Mouse (Mus musculus): Measurements from ENCODE around the gene Hsh2d. TPM values are rescaled to one million over a fixed set of nuclear protein-coding genes. Genes with fewer than 3 reads are reported as not detected.

Hsh2d gene
- total RNA-seq, 2 experiments from 2014 or later = not detected

DNA sequence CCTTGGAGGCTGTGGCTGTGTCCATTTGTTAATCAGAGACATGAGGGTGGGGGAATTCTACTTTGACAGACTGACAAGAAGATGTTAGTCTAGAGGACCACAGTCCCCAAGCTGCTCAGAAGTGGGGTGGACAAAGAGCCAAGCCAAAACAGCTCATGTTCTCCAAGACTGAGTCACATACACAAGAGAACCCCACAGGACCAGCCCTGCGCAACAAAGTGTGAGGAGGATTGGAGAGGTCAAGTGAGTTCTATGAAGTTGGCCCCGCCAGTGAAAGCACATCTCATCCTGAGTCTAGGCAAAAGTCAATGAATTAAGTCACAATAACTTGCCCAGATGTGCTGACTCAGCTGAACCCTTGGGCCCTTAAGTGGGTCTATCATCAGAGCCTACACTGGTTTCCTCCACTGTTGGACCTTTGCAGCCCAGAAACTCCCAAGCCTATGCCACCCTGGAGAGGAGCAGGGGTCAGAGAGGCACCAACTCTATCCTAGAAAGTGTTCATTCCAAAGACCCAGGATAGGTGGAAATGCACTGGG, 1.6 kb upstream of the Hsh2d start:
- no peak for DNase-seq (ENCODE audit: extremely low spot score in 1 of 2, low spot score in 1 of 2)

DNA sequence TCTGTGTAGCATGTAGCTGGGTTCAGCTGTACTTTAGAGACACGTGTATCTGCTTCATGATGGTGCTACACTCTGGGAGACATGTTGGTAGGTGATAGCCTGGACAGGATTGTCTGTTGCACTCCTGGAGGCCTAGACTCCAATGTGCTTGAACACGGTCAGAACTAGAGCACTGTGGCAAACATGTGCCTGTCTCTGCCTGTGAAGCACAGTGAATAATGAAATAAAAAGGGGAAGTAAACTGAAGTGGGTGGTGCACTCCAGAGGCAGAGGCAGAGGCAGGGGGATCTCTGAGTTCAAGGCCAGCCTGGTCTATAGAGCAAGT, 739 bp downstream of the Hsh2d start:
- DNase-seq (ENCODE audit: extremely low spot score in 1 of 2, low spot score in 1 of 2) = no peak

DNA sequence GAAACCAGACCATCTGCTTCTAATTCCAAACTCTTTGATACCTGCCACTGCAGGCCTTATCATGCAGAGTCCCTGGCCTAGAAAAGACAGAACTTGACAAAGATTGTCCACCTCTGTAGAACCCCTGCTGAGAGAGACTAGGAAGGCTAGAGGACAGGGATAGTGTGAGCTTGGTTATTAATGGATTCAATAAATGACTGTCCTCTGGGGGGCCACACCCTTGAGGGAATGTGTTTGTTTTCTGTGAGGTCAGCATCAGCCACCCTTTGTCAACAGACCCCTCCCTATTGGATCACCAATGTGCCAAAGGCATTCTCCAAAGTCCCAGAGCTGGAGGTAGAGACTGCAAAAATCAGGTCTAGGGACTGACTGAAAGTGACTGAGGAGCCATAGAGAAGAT, 2.6 kb downstream of the Hsh2d start:
- no peak for DNase-seq (ENCODE audit: extremely low spot score in 1 of 2, low spot score in 1 of 2)

DNA sequence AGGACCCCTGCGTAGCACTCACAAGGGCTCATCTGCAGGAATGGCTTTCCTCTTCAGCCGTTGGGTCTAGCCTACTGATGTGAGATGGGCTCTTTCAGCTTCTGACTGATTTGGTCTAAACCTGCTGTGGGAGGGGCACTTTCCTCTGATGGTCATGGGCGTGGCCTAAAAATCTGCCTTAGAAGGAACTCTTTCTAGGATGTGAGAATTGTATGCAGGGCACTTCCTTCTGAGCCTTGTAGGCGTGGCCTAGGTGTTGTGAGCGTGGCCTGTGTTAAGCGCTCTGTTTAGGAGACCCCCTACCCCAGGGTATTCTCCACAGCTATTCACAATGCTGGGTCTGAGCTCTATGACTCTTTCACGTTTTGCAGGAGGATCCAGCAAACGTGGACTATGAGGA, 8.6 kb downstream of the Hsh2d start:
- DNase-seq (ENCODE audit: extremely low spot score in 1 of 2, low spot score in 1 of 2) = no peak

DNA sequence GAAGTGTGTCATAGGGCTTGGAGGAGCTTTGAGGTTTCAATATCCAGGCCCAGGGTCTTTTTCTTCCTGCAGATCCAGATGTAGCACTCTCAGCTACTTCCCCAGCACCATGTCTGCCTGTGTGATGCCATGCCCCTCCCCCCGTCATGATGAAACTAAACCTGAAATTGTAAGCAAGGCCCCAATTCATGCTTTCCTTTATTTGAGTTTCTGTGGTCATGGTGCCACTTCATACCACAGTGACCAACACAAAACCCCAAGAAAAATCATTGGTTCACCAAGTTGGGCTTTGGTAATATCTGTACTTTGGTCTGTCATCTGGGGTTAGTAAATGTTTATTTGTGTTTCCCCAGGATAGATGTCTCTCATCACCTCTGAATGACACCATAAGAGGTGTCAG, 19.1 kb downstream of the Hsh2d start:
- DNase-seq (ENCODE audit: extremely low spot score in 1 of 2, low spot score in 1 of 2) = no peak

DNA sequence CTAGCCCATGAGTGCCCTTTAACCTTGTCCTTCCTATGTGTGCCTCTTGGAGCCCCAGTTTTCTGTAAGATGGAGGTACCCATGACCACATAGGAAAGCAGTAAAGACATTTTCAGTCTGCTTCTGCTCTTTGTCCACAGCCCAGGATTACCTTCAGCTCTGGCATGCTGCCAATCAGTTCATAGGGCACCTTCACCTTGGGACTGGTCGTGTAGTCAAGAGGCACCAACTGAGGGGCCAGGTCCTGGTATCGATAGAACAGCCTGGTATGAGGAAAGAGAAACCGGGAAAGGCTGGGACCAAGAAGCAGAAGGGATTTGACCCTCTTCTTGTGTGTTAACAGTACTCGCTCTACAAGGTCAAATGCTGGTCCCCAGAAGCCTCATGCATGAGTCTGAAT, 20.8 kb downstream of the Hsh2d start:
- no peak for DNase-seq (ENCODE audit: extremely low spot score in 1 of 2, low spot score in 1 of 2)

DNA sequence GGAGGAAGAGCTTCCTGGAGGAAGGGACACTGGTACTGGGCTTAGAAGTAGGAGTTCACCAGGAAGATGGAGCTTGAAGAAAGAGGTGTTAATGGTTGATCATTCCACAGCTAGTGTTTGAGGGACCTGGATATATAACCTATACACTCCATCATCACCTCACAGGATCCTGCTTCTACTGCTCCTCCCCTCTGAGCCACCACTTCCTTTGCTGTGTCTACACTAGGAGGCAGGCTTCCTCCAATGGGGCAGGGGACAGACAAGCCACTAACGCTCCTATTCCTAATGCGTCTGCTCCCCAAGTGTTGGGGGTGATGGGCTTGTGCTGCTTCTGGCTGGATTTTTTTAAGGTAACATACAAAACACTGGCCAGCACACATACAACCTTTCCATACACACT, 21.3 kb downstream of the Hsh2d start:
- DNase-seq (ENCODE audit: extremely low spot score in 1 of 2, low spot score in 1 of 2) = no peak

DNA sequence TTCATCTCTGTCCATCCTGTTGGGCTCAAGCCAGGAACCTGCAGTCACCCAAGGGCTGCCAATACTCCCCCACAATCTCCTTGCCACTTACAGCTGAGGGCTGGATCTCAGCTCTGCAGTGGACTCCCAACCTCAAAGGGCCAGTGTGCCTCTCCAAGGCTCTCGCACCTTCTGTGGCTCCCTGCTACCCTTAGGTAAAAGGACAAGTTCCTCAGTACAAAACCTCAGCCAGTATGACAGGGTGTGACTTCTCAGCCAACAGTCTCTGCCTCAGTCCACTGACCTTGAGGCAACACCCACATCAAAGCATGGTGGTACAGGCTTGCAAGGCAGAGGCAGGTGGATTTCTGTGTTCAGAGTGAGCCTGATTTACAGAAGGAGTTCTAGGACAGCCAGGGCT, 22.4 kb downstream of the Hsh2d start:
- DNase-seq (ENCODE audit: extremely low spot score in 1 of 2, low spot score in 1 of 2) = no peak

DNA sequence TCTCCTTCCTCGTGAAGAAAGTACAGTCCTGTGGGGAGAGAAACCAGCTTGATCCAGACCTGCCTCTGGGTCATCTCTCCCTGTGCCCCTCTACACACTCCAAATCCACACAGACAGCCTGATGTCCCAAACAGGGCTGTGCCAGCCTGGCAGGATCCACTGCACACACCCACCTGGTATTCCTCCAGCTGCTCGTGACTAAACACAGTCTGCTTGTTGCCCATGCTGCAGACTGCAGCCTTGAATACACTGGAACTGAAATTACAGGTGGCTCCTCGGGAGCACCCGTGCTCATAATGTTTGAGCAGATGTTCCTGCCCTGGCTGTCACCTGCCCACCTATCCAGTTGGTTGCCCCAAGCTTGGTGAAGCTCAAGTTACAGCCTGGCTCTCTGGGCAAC, 23.3 kb downstream of the Hsh2d start, which contains the start of gene Cib3:
Gene Cib3, minus strand, starts transcription at position 87 of the 400 bp plus-strand sequence.
- no peak for DNase-seq (ENCODE audit: extremely low spot score in 1 of 2, low spot score in 1 of 2)

DNA sequence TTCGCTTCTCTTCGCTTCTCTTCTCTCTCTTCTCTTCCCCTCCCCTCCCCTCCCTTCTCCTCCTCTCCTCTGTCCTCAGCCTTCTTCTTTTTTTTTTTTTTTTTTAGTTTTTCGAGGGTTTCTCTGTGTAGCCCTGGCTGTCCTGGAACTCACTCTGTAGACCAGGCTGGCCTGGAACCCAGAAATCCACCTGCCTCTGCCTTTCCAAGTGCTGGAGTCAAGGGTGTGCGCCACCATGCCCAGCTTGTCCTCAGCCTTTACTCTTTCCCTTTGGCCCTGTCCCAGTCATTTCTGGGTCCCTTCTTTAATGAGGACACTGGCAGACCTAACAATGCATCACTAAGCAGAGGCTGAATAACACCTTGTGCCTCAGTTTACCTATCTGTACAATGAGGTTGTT, 24.1 kb downstream of the Hsh2d start, which contains the start of gene Gm11034:
Gene Gm11034, minus strand, starts transcription at position 101 of the 400 bp plus-strand sequence.
- no peak for DNase-seq (ENCODE audit: extremely low spot score in 1 of 2, low spot score in 1 of 2)

DNA sequence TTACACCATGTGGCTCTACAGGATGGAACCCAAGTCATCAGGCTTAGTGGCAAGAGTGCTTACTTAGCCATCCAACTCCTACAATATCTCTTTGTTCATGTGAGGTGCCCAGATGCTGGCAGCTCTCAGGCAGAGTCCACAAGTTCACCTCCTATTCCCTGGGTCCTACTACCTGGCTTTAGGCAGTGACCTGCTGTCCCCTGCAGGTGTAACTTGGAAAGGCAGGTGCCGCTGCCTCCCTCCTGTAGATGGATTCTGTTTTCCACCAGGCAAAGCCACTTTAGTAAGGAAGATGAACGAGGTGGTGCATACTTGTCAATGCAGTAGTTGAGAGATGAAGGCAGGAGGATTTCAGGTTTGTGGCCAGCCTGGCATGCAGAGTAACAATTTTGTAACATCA, 25.6 kb downstream of the Hsh2d start:
- DNase-seq (ENCODE audit: extremely low spot score in 1 of 2, low spot score in 1 of 2) = no peak

DNA sequence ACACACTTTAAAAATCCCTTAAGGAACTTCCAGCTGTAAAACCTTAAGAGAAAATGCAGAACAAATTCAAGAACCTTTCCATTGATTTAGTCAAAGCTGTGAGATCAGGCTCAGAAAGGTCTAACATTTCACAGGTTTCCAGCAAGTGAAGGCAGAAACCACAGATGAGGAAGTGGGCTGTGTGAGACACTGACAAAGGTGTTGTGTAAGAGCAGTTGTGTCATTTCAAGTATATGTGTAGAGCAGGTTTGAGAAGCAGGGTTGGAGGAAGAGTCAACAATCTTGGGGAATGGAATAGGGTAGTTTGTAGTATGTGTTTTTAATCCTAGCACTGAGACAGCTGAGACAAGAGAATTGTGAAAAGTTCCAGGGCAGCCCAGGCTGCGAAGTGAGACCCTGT, 26.4 kb downstream of the Hsh2d start:
- no peak for DNase-seq (ENCODE audit: extremely low spot score in 1 of 2, low spot score in 1 of 2)

DNA sequence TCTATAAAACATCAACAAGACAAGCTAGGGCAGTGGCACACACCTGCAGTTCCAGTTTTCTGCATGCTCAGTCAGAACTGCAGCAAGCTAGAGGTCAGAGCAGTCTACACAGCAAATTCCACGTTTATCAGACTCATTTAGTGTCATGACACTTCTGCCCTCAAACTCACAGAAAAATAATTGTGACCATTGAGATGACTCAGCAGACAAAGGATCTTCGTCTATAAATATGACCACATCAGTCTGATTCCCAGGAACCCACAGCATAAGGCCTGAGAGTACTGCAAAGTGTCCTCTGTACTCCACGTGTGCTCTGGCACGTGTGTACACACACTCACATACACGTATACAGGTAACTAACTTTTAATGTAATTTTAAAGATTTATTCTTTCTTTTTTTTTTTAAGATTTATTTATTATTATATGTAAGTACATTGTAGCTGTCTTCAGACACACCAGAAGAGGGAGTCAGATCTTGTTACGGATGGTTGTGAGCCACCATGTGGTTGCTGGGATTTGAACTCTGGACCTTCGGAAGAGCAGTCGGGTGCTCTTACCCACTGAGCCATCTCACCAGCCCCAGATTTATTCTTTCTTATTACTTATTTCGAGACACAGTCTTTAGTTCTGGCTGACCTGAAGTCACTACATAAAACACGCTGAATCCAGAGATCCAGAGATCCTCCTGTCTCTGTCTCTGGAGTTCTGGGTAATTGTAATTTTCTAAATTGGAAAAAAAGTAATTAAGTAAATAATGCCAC, 29.5 kb downstream of the Hsh2d start:
- no peak for DNase-seq (ENCODE audit: extremely low spot score in 1 of 2, low spot score in 1 of 2)

DNA sequence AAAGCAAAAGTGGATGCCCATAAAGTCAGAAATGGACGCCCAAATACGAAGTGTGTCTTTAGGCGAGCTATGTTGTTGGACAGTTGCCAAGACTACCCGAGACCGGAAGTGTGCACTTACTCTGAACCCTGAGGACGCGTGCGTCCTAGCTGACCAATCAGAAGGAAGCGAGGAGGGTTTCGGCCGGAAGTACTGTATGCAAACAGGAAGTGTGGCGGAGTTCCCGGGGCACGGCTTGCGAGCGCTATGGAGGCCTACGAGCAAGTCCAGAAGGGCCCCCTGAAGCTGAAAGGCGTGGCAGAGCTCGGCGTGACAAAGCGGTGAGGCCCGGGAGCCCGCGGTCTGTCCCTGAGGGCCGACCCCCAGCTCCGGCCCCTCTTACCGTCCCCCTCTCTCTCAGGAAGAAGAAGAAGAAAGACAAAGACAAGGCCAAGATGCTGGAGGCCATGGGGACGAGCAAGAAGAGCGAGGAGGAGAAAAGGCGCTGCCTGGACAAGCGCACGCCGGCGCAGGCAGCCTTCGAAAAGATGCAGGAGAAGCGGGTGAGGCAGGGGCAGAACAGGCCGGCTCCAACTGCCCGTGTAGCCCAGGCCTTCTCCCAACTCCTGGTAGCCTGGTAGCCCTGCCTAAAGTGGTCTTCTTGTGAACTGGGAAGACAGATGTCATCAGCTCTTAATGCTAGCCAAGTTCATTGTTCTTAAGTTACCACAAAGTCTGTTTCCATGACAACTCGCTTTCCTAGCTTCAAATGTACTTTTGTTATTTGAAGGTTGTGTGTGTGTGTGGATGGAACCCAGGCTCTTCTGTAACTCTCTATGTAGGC, 30.3 kb downstream of the Hsh2d start, which contains the start of gene Fam32a:
Gene Fam32a, plus strand, starts transcription at position 190 of the 823 bp plus-strand sequence.
- peak; percentile 66 to 67 for DNase-seq (ENCODE audit: extremely low spot score in 1 of 2, low spot score in 1 of 2)

DNA sequence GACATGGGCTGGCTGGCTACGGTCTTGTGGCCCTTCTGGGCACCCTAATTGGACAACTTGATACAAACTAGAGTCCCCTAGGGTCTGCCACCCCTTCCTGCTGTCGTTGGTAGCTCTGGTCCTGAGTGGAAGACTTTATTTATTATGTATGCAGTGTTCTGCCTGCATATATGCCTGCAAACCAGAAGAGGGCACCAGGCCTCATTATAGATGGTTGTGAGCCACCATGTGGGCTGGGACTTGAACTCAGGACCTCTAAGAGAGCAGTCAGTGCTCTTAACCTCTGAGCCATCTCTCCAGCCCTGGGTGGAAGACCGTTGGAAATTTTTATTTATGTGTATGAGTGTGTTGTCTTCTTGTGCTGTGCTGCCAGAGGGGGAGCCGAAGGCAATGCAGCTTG, 31.3 kb downstream of the Hsh2d start:
- no peak for DNase-seq (ENCODE audit: extremely low spot score in 1 of 2, low spot score in 1 of 2)

DNA sequence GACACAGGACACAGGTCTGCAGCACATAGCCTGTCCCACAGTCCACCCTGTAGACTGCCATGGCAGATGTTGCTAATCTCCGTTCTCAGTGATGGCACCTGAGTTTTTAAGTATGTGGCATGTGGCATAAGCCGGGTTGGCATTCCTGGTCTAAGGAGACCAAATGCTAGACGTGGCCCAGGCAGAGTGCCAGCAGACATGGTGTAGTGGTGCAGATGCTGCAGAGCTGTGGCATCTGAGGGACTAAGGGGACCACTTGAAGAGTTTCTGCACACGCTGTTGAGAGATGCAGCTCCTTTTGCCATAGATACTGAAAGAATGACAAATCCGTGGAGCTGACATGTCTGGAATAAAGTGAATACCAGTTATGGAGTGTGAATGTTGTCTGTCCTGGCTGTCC, 33.2 kb downstream of the Hsh2d start:
- DNase-seq (ENCODE audit: extremely low spot score in 1 of 2, low spot score in 1 of 2) = no peak

DNA sequence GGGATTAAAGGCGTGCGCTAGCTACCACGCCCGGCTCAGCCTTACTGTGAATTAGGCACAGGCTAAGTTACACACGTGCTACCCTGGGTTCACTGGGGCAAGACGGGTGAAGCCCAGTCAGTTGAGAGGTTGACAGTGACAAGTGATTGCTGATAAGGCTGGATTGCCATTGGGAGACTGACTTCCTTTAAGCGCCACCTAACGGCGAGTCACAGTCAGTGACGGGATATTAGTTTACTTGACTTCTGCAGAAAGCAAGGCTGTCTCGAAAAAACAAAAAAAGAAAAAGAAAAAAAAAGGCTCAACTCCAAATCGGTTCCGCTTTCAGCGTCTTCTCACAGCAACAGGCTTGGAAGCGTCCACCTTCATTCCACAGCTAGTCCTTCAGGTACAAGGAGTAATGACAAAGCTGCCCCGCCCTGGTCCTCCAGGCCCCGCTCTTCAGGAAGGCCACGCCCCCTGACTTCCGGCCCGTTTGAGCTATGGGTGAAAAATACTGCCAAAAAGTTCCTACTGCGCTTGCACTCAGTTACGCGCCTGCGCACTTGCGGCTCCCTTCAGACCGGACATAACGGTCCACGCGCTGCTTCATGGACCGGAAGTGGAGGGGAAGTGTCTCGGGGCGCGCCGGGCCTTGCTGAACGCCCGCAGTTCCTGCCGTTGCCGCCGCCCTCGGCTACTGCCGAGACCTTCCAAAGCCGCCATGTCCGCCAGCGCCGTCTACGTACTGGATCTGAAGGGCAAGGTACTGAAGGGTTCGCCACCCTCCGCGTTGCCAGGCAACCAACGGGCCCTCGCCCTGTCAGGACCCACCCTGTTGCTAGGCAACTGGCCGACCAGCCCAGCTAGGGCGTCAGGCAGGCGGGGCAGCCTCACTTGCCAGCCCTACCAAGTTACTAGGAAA, 50.3 kb downstream of the Hsh2d start, which contains the start of gene Ap1m1:
Gene Ap1m1, plus strand, starts transcription at position 520 of the 904 bp plus-strand sequence.
- peak; percentile 90 to 94 for DNase-seq (ENCODE audit: extremely low spot score in 1 of 2, low spot score in 1 of 2)

DNA sequence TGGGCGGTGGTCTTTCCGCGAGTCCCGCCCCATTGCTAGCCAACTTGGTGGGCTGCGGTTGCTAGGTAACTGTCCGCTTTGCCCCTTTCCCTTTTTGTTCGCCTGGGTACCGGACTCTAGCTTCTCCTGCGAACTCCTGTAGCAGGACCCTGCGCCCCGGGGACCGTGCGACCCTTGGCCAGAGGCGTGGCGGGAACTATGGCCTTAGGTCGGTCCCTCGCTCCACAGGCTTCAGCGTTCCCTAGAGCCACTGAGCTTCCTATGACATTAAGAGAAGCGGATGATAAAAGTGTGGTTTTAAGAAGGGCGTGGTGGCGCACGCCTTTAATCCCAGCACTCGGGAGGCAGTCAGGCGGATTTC, 50.9 kb downstream of the Hsh2d start:
- no peak for DNase-seq (ENCODE audit: extremely low spot score in 1 of 2, low spot score in 1 of 2)

DNA sequence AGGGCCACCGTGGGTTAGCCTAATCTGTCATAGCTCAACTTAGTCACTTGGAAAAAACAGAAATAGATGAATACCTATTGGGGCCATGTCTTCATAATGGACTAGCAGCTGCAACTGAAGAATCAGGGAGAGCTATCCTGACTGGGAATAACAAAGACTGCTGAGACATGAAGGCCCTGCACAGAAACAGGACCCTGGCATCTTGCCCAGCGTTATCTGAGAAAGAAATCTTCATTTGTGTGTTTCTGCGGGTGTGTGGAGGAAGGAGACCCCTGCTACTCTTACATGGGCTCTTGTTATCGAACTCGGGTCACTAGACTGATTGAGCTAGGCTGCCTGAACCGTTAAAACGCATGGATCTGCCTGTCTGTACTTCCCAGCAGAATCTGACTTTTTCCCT, 51.5 kb downstream of the Hsh2d start:
- no peak for DNase-seq (ENCODE audit: extremely low spot score in 1 of 2, low spot score in 1 of 2)

DNA sequence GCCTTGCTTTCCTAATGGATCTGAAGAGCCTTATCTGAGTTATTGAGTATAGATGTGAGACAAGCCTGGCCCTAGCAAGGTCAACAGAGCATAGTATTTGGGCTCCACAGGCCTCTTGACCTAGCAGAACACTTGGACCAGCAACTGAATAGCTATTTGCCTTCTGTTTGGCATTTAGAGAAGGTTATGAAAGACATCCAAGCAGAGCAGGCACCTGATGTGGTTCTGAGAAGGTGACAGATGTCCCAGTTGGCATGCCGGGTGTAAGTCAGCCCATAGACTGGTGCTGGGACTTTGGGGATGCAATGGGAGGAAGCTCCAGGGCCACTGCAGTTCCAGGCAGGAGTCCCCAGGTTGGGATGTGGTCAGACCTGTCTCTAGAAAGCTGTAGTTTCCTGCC, 52.8 kb downstream of the Hsh2d start:
- DNase-seq (ENCODE audit: extremely low spot score in 1 of 2, low spot score in 1 of 2) = no peak

Measured in layer of hippocampus, postnatal 25 days (tissue).